Mouse (Mus musculus): ENCODE measurements around the gene Wars.

DNA sequence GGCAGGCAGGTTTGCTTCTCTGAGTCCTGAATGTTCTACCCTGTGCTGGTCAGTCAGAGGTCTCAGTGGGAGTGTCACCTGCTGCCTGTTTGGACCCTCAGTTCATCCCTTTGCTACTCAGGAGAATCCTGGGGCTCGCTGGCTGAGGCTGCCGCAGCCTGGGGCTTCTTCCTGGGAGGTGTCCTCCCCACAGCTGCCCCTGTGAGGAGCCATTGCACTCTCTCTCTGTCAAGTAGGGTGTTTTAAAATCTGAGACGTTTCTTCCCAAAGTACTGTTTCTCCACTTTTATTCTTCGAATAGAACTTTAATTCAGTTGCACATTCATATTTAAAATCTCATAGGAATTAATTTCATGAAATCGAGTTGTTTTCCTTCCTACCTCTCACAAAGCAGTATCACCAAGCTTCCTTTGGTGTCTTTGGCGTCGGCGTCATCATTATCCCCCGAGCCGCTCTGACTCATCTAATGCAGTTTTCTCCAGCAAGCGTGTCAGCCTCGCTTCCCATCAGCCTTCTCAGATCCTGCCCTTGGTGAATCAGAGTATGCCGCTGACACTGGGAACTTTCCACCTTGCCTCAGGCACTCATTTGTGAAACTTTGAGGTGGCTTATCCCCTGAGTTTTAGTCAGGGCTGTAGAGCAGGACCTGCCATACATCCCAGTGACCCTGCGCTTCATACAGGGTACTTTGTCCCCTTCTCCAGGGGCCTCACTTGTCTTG, 48.4 kb upstream of the Wars start:
- TF ChIP-seq CTCF (IDR thresholded peaks at IDR 0.05; ENCODE audit: low read depth) (no peak), EP300 (IDR thresholded peaks at IDR 0.05; ENCODE audit: low read depth) (no peak)
